Mouse (Mus musculus): Measurements from ENCODE around the gene Dusp27. TPM values are rescaled to one million over a fixed set of nuclear protein-coding genes. Genes with fewer than 3 reads are reported as not detected.

The Dusp27 gene
- polyA plus RNA-seq, 1 experiment from 2014 or later, result 0.75 TPM

- no peak overlapping the region for H3K27ac ChIP-seq (ENCODE audit: low read length)
- ATAC-seq (no peak), DNase-seq (ENCODE audit: low spot score) (peak; percentile 27)
- no peaks in the 10 kb centered on the region for H3K9me3 ChIP-seq (ENCODE audit: low read length)
- TF ChIP-seq CTCF (IDR thresholded peaks at IDR 0.05) (no peak), EP300 (IDR thresholded peaks at IDR 0.05) (no peak)
- no peaks in the 10 kb centered on the region for H3K36me3 ChIP-seq (ENCODE audit: insufficient read depth, low read length)
- H3K4me2 ChIP-seq (replicated peaks; ENCODE audit: low read depth, low read length), result no peak overlapping the region
- 26% methylated on average over 10 of the region's 10 CpGs for WGBS
- H3K4me1 ChIP-seq (ENCODE audit: insufficient read depth, low read depth, low read length), result 0 out of 2 replicates have a peak, but pooled peaks cover 1% of the 10 kb centered on the region
- no peak overlapping the region for H3K4me3 ChIP-seq (ENCODE audit: low read depth, low read length)
- no peaks in the 10 kb centered on the region for H3K27me3 ChIP-seq (replicated peaks; ENCODE audit: insufficient read depth, low read length)
- H3K9ac ChIP-seq (replicated peaks; ENCODE audit: low read depth), result no peak overlapping the region
Observed at GRCm38 (mm10) chr1:166053285-166053955, 74.3 kb downstream of the Dusp27 start.

- Histone ChIP-seq H3K4me2 (replicated peaks; ENCODE audit: low read depth, low read length) (peak overlapping the region; percentile 79), H3K4me1 (ENCODE audit: insufficient read depth, low read depth, low read length) (0 out of 2 replicates have a peak, but pooled peaks cover 7% of the 10 kb centered on the region), H3K4me3 (ENCODE audit: low read depth, low read length) (peak overlapping the region; percentile 36; the same call in 1 of the 2 replicates), H3K27ac (ENCODE audit: low read length) (no peak overlapping the region), H3K27me3 (replicated peaks; ENCODE audit: insufficient read depth, low read length) (no peaks in the 10 kb centered on the region), H3K9me3 (ENCODE audit: low read length) (no peaks in the 10 kb centered on the region), H3K36me3 (ENCODE audit: insufficient read depth, low read length) (no peaks in the 10 kb centered on the region), H3K9ac (replicated peaks; ENCODE audit: low read depth) (no peak overlapping the region)
- ATAC-seq (no peak), DNase-seq (ENCODE audit: low spot score) (no peak)
- TF ChIP-seq CTCF (IDR thresholded peaks at IDR 0.05) (no peak), EP300 (IDR thresholded peaks at IDR 0.05) (no peak)
- WGBS, result 17% methylated on average over 11 of the region's 11 CpGs
Observed at GRCm38 (mm10) chr1:166049046-166049827, 78.5 kb downstream of the Dusp27 start.

- Histone ChIP-seq H3K4me3 (ENCODE audit: low read depth, low read length) (peak overlapping the region; percentile 36), H3K9me3 (ENCODE audit: low read length) (no peaks in the 10 kb centered on the region), H3K27me3 (replicated peaks; ENCODE audit: insufficient read depth, low read length) (no peaks in the 10 kb centered on the region), H3K9ac (replicated peaks; ENCODE audit: low read depth) (0 out of 2 replicates have a peak overlapping the region, but pooled peaks have one; percentile 3), H3K27ac (ENCODE audit: low read length) (no peak overlapping the region), H3K36me3 (ENCODE audit: insufficient read depth, low read length) (no peaks in the 10 kb centered on the region), H3K4me2 (replicated peaks; ENCODE audit: low read depth, low read length) (peak overlapping the region; percentile 79), H3K4me1 (ENCODE audit: insufficient read depth, low read depth, low read length) (0 out of 2 replicates have a peak, but pooled peaks cover 7% of the 10 kb centered on the region)
- 1% methylated on average over 23 of the region's 23 CpGs for WGBS
- peak; percentile 16 for DNase-seq (ENCODE audit: low spot score)
- no peak for TF ChIP-seq EP300 (IDR thresholded peaks at IDR 0.05)
- no peak for TF ChIP-seq CTCF (IDR thresholded peaks at IDR 0.05)
- peak; percentile 11; the same call in 1 of the 2 replicates for ATAC-seq
Observed at GRCm38 (mm10) chr1:166048230-166048911, 79.4 kb downstream of the Dusp27 start.

Other genes with a start within 250 kb of the Dusp27 start
- 7.9 and 8.1 TPM in 2 replicates for gene Pou2f1, start 125.2 kb downstream of the Dusp27 start, polyA plus RNA-seq (2015; fragmentation: Nextera tagmentation; extraction: Ambion mirVana)
- gene Gpa33, start 2.3 kb upstream of the Dusp27 start, polyA plus RNA-seq (2015; fragmentation: Nextera tagmentation; extraction: Ambion mirVana), result 0.12 TPM in 1 of 2 replicates, not detected in the other
- gene Mael, start 110.8 kb upstream of the Dusp27 start, polyA plus RNA-seq (2015; fragmentation: Nextera tagmentation; extraction: Ambion mirVana), result not detected in 2 replicates
- 0.79 and 1.1 TPM in 2 replicates for gene Ildr2, start 126.2 kb upstream of the Dusp27 start, polyA plus RNA-seq (2015; fragmentation: Nextera tagmentation; extraction: Ambion mirVana)